Mouse (Mus musculus) heart, adult 8-10 months (tissue): ENCODE measurements around the gene Nhlrc4. TPM values are rescaled to one million over a fixed set of nuclear protein-coding genes. Genes with fewer than 3 reads are reported as not detected.

Experiments used
- DNase-seq: peaks from one replicate; pipeline ENCODE4 v3.0.0; 2022; ENCODE audit warnings: low spot score
- total RNA-seq, 4 experiments: library from RNA; stranded (reverse); gene quantifications; 2 replicates each; pipeline ENCODE4 v1.2.4; 2022

Gene Nhlrc4
- total RNA-seq, 4 experiments from 2014 or later = 0.41 TPM; not detected in 3

GRCm38 (mm10) chr17:25958771-25959494, 14.2 kb upstream of the Nhlrc4 start:
- no peak for DNase-seq

GRCm38 (mm10) chr17:25957586-25958051, 12.9 kb upstream of the Nhlrc4 start:
- DNase-seq = no peak

GRCm38 (mm10) chr17:25956631-25957030, 11.9 kb upstream of the Nhlrc4 start:
- DNase-seq = no peak

- DNase-seq = no peak
Measured at GRCm38 (mm10) chr17:25956201-25956600, 11.4 kb upstream of the Nhlrc4 start.

- no peak for DNase-seq
Measured at GRCm38 (mm10) chr17:25955736-25956135, 11.0 kb upstream of the Nhlrc4 start.

- no peak for DNase-seq
Measured at GRCm38 (mm10) chr17:25954671-25955070, 9.9 kb upstream of the Nhlrc4 start.

GRCm38 (mm10) chr17:25953161-25953560, 8.4 kb upstream of the Nhlrc4 start:
- DNase-seq = no peak

GRCm38 (mm10) chr17:25951803-25952623, 7.3 kb upstream of the Nhlrc4 start, which contains the start of gene A930017K11Rik:
TSS of gene A930017K11Rik (minus strand) at chr17:25952565.
- no peak for DNase-seq

- no peak for DNase-seq
Measured at GRCm38 (mm10) chr17:25951225-25951802, 6.6 kb upstream of the Nhlrc4 start.

- no peak for DNase-seq
Measured at GRCm38 (mm10) chr17:25950706-25951105, 5.9 kb upstream of the Nhlrc4 start.

- DNase-seq = no peak
Measured at GRCm38 (mm10) chr17:25949981-25950380, 5.2 kb upstream of the Nhlrc4 start.

- no peak for DNase-seq
Measured at GRCm38 (mm10) chr17:25948051-25948450, 3.3 kb upstream of the Nhlrc4 start.

GRCm38 (mm10) chr17:25947576-25947975, 2.8 kb upstream of the Nhlrc4 start:
- DNase-seq = no peak

- DNase-seq = no peak
Measured at GRCm38 (mm10) chr17:25946891-25947290, 2.1 kb upstream of the Nhlrc4 start.

GRCm38 (mm10) chr17:25946349-25946748, 1.6 kb upstream of the Nhlrc4 start:
- DNase-seq = no peak

- peak; percentile 40 for DNase-seq
Measured at GRCm38 (mm10) chr17:25945517-25946155, 875 bp upstream of the Nhlrc4 start.

- no peak for DNase-seq
Measured at GRCm38 (mm10) chr17:25943769-25944168, 992 bp downstream of the Nhlrc4 start.

- DNase-seq = no peak
Measured at GRCm38 (mm10) chr17:25943221-25943620, 1.5 kb downstream of the Nhlrc4 start.

- no peak for DNase-seq
Measured at GRCm38 (mm10) chr17:25942597-25943151, 2.1 kb downstream of the Nhlrc4 start.

GRCm38 (mm10) chr17:25941511-25942241, 3.1 kb downstream of the Nhlrc4 start:
- DNase-seq = peak; percentile 55

GRCm38 (mm10) chr17:25934526-25934925, 10.2 kb downstream of the Nhlrc4 start:
- no peak for DNase-seq
